ENCODE assay signal across 8 mouse cellular contexts in the genomic region with DNA sequence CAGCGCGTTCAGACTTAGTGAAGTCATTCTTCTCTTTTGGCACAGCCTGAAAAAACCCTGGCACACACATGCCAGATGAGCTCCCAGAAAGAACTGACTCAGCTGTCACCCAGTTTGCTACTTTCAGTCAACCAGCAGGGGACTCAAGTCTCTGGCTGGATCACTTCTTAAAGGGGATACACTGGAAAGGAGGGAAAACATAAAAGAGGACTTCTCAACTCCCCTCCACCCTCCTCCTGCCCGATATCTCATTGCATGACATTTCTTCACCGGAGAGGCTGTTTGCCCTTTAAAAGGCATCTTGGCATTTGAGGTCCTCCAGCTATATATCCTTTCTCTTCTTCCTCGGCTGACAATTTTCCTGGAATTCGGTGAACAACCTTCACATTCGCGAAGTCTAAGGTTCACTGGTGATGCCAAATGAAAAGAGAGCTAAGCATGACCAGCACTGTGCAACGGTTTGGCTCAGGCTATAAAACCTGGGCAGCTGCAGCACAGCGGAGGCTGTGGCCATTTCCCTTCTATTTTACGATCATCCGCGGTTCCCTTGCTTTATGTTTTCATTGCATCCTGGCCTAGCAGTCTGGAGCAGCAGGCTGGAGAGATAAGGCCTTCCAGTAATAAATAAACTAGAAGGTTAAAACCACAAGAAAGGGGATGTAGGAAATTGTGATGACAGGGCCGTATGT.
DNase-seq lines count a peak whose midpoint lies in the region; ATAC-seq lines count a peak whose summit lies in the region.

No protein-coding gene starts in this region.

- no peaks in the 10 kb centered on the region for H3K4me1 ChIP-seq in heart, embryonic 15.5 days (replicated peaks)
- no peaks in the 10 kb centered on the region for H3K4me1 ChIP-seq in midbrain, embryonic 13.5 days (replicated peaks)

- peak overlapping the region; percentile 19 for H3K4me2 ChIP-seq in heart, embryonic 15.5 days
- no peak overlapping the region for H3K4me2 ChIP-seq in midbrain, embryonic 13.5 days (replicated peaks)

- H3K27me3 ChIP-seq in heart, embryonic 15.5 days, result no peaks in the 10 kb centered on the region
- H3K27me3 ChIP-seq in midbrain, embryonic 13.5 days, result no peaks in the 10 kb centered on the region

- H3K9me3 ChIP-seq in heart, embryonic 15.5 days (replicated peaks), result no peaks in the 10 kb centered on the region
- no peaks in the 10 kb centered on the region for H3K9me3 ChIP-seq in midbrain, embryonic 13.5 days

- no peak overlapping the region for H3K4me3 ChIP-seq in heart, embryonic 15.5 days
- no peak overlapping the region for H3K4me3 ChIP-seq in midbrain, embryonic 13.5 days (replicated peaks)

- DNase-seq in heart, adult 18-20 months, result no peak
- DNase-seq in right cerebral cortex, adult 18-20 months, result peak; percentile 9
- no peak for DNase-seq in right cerebral cortex, postnatal 36 days (ENCODE audit: low spot score in 2 of 2)
- peak; percentile 47 for DNase-seq in forelimb bud, embryonic 11.5 days (ENCODE audit: low read depth, low spot score)
- DNase-seq in thymus, adult 18-20 months, result no peak
- no peak for DNase-seq in gastrocnemius, postnatal 4 days (ENCODE audit: low spot score in 2 of 2)

- H3K36me3 ChIP-seq in heart, embryonic 15.5 days, result no peaks in the 10 kb centered on the region
- no peaks in the 10 kb centered on the region for H3K36me3 ChIP-seq in midbrain, embryonic 13.5 days

- no peak overlapping the region for H3K27ac ChIP-seq in heart, embryonic 15.5 days
- H3K27ac ChIP-seq in midbrain, embryonic 13.5 days, result peak overlapping the region; percentile 44; the same call in 1 of the 2 replicates

- no peak overlapping the region for H3K9ac ChIP-seq in heart, embryonic 15.5 days
- H3K9ac ChIP-seq in midbrain, embryonic 13.5 days (replicated peaks), result no peak overlapping the region

- no peak; the same call in 1 of the 2 replicates for ATAC-seq in heart, embryonic 15.5 days (replicated peaks; ENCODE audit: insufficient number of reproducible peaks, insufficient read depth, low FRiP score, low read depth)
- ATAC-seq in midbrain, embryonic 13.5 days, result 0 out of 2 replicates have a peak, but pooled peaks have one; percentile 27

- 49% methylated on average over 14 of the region's 14 CpGs for WGBS in heart, embryonic 15.5 days
- 80% methylated on average over 14 of the region's 14 CpGs for WGBS in midbrain, embryonic 13.5 days

Comparison
In these comparisons a context has a peak if more than half of its experiments do, and no peak if none do; other contexts are left out.
1. DNase-seq: peak in right cerebral cortex, adult 18-20 months (single experiment) and forelimb bud, embryonic 11.5 days (single experiment); none in heart, adult 18-20 months (0 of 2), right cerebral cortex, postnatal 36 days (0 of 2), thymus, adult 18-20 months (0 of 2) and gastrocnemius, postnatal 4 days (0 of 2).